Mouse (Mus musculus) liver, postnatal 0 days (tissue): ENCODE data around the gene Bace2.

ENCODE experiments used
- CTCF ChIP-seq: sonication (generic); IDR thresholded peaks from 2 replicates; pipeline ENCODE4 v1.5.1; 2016; ENCODE audit warnings: antibody characterized with exemption, low read depth
- EP300 ChIP-seq: IDR thresholded peaks from 2 replicates; pipeline ENCODE4 v1.6.1; 2016; ENCODE audit warnings: antibody characterized with exemption, low read depth, mild to moderate bottlenecking

GRCm38 (mm10) chr16:97461271-97461670, 104.7 kb downstream of the Bace2 start:
- TF ChIP-seq CTCF, result no peak
- TF ChIP-seq EP300, result no peak
